Mouse (Mus musculus) heart, embryonic 12.5 days (tissue): ENCODE data around the gene Olfr983. TPM values are rescaled to one million over a fixed set of nuclear protein-coding genes. Genes with fewer than 3 reads are reported as not detected.

Experiments used
- ATAC-seq: fragments of 200-750 bp; cut with Nextera tagmentation; 2 replicates; pipeline ENCODE4 v1.8.0; 2017; ENCODE audit warnings: moderate TSS enrichment, moderate library complexity; ENCODE audit not compliant: insufficient number of reproducible peaks, low FRiP score
- H3K27ac ChIP-seq: fragments of 300-500 bp; sonication (generic); 2 replicates; pipeline ENCODE4 v1.5.1; 2016; ENCODE audit warnings: mild to moderate bottlenecking, moderate library complexity; ENCODE audit not compliant: poor library complexity, severe bottlenecking
- H3K27me3 ChIP-seq: fragments of 300-500 bp; sonication (generic); replicated peaks from 2 replicates; pipeline ENCODE4 v1.6.1; 2016; ENCODE audit warnings: mild to moderate bottlenecking, moderate library complexity
- H3K36me3 ChIP-seq: fragments of 300-500 bp; sonication (generic); 2 replicates; pipeline ENCODE4 v1.6.1; 2016; ENCODE audit warnings: mild to moderate bottlenecking, moderate library complexity
- H3K4me1 ChIP-seq: fragments of 300-500 bp; sonication (generic); replicated peaks from 2 replicates; pipeline ENCODE4 v1.6.1; 2016; ENCODE audit warnings: mild to moderate bottlenecking
- H3K4me2 ChIP-seq: fragments of 300-500 bp; sonication (generic); 2 replicates; pipeline ENCODE4 v1.6.1; 2016; ENCODE audit warnings: mild to moderate bottlenecking, moderate library complexity
- H3K4me3 ChIP-seq: fragments of 300-500 bp; sonication (generic); 2 replicates; pipeline ENCODE4 v1.5.1; 2016; ENCODE audit warnings: mild to moderate bottlenecking
- H3K9ac ChIP-seq: fragments of 300-500 bp; sonication (generic); 2 replicates; pipeline ENCODE4 v1.6.1; 2016; ENCODE audit warnings: mild to moderate bottlenecking, moderate library complexity
- H3K9me3 ChIP-seq: fragments of 300-500 bp; sonication (generic); replicated peaks from 2 replicates; pipeline ENCODE4 v1.6.1; 2016; ENCODE audit warnings: mild to moderate bottlenecking, moderate library complexity
- WGBS: fragments of 180-500 bp; shearing (Covaris S2); methylation state at CpG from one replicate; pipeline ENCODE4 v1.1.7; 2016; 5-methylcytosine and 5-hydroxymethylcytosine counted together
- polyA plus RNA-seq: library from polyadenylated mRNA; unstranded; fragments of >200 nt; fragmentation: Nextera tagmentation; extraction: Ambion mirVana; gene quantifications from 2 replicates; pipeline ENCODE4 v1.2.1, GENCODE M21; 2016

The Olfr983 gene
- polyA plus RNA-seq, 1 experiment from 2014 or later, result not detected

- no peak overlapping the region for H3K9ac ChIP-seq
Measured at GRCm38 (mm10) chr9:40050138-40050537, 43.3 kb downstream of the Olfr983 start.

More at GRCm38 (mm10) chr9:40050138-40050537, 43.3 kb downstream of the Olfr983 start:
- no peaks in the 10 kb centered on the region for H3K9me3 ChIP-seq
- H3K4me1 ChIP-seq, result no peaks in the 10 kb centered on the region
- no peak overlapping the region for H3K4me3 ChIP-seq
- no peaks in the 10 kb centered on the region for H3K27me3 ChIP-seq
- ATAC-seq, result no peak
- H3K36me3 ChIP-seq, result no peaks in the 10 kb centered on the region
- H3K4me2 ChIP-seq, result no peak overlapping the region
- no peak overlapping the region for H3K27ac ChIP-seq
- 85% methylated on average over 19 of the region's 19 CpGs for WGBS

Other genes with a start within 250 kb of the Olfr983 start
- gene Olfr972, start 227.2 kb downstream of the Olfr983 start, polyA plus RNA-seq, result not detected in 2 replicates
- gene Olfr229, start 186.3 kb downstream of the Olfr983 start, polyA plus RNA-seq, result not detected in 2 replicates
- not detected in 2 replicates for gene Olfr974, start 156.1 kb downstream of the Olfr983 start, polyA plus RNA-seq
- not detected in 2 replicates for gene Olfr975, start 141.5 kb downstream of the Olfr983 start, polyA plus RNA-seq
- not detected in 2 replicates for gene Olfr976, start 132.5 kb downstream of the Olfr983 start, polyA plus RNA-seq
- not detected in 2 replicates for gene Olfr978, start 101.5 kb downstream of the Olfr983 start, polyA plus RNA-seq
- not detected in 2 replicates for gene Olfr979, start 90.1 kb downstream of the Olfr983 start, polyA plus RNA-seq
- not detected in 2 replicates for gene Olfr980, start 84.0 kb downstream of the Olfr983 start, polyA plus RNA-seq
- gene Olfr981, start 72.1 kb downstream of the Olfr983 start, polyA plus RNA-seq, result not detected in 2 replicates
- gene Olfr982, start 19.8 kb downstream of the Olfr983 start, polyA plus RNA-seq, result not detected in 2 replicates
- not detected in 2 replicates for gene Olfr984, start 20.6 kb upstream of the Olfr983 start, polyA plus RNA-seq
- not detected in 2 replicates for gene Olfr985, start 36.6 kb upstream of the Olfr983 start, polyA plus RNA-seq
- gene Tmem225, start 54.5 kb upstream of the Olfr983 start, polyA plus RNA-seq, result not detected in 2 replicates
- gene Olfr986, start 87.3 kb upstream of the Olfr983 start, polyA plus RNA-seq, result not detected in 2 replicates
- 4.2 and 4.8 TPM in 2 replicates for gene Zfp202, start 98.7 kb upstream of the Olfr983 start, polyA plus RNA-seq
- 0.35 and 0.61 TPM in 2 replicates for gene Scn3b, start 175.6 kb upstream of the Olfr983 start, polyA plus RNA-seq